Mouse (Mus musculus) cerebellum, adult 11-12 months (tissue): ENCODE data around the gene Usp51.
"Not testable (repeated sequence)": the region's sequence is repeated elsewhere in the genome, so short reads cannot be mapped to it uniquely, and the experiment has no call there.

Source experiments
- DNase-seq: peaks from one replicate; pipeline ENCODE4 v3.0.0; 2022

The Usp51 gene

GRCm38 (mm10) chrX:153006387-153006841 is at the start of gene Usp51:
Gene Usp51, plus strand, starts transcription at chrX:153006469.
- DNase-seq = peak; percentile 65

GRCm38 (mm10) chrX:152969606-152970005 is 36.7 kb upstream of the Usp51 start:
- DNase-seq = no peak

- not testable (repeated sequence) for DNase-seq
These were observed 32.6 kb upstream of the Usp51 start for GRCm38 (mm10) chrX:152973476-152974203.

GRCm38 (mm10) chrX:152974204-152974661 is 32.0 kb upstream of the Usp51 start:
- DNase-seq = peak; percentile 21

GRCm38 (mm10) chrX:152976538-152976937 is 29.7 kb upstream of the Usp51 start:
- DNase-seq = no peak

- no peak for DNase-seq
These were observed 21.3 kb upstream of the Usp51 start for GRCm38 (mm10) chrX:152985009-152985408.

GRCm38 (mm10) chrX:152989852-152990251 is 16.4 kb upstream of the Usp51 start:
- not testable (repeated sequence) for DNase-seq

GRCm38 (mm10) chrX:152996105-152996504 is 10.2 kb upstream of the Usp51 start:
- DNase-seq = not testable (repeated sequence)

- DNase-seq = peak; percentile 70
These were observed 884 bp downstream of the Usp51 start for GRCm38 (mm10) chrX:153007021-153007684.

- DNase-seq = no peak
These were observed 1.4 kb downstream of the Usp51 start for GRCm38 (mm10) chrX:153007685-153008047.

GRCm38 (mm10) chrX:153025255-153025654 is 19.0 kb downstream of the Usp51 start:
- not testable (repeated sequence) for DNase-seq

- DNase-seq = not testable (repeated sequence)
These were observed 19.4 kb downstream of the Usp51 start for GRCm38 (mm10) chrX:153025709-153026108.

- not testable (repeated sequence) for DNase-seq
These were observed 25.3 kb downstream of the Usp51 start for GRCm38 (mm10) chrX:153031547-153031946.

GRCm38 (mm10) chrX:153037087-153037971 is 31.1 kb downstream of the Usp51 start, which contains the start of gene Mageh1:
Gene Mageh1, minus strand, starts transcription at chrX:153037575.
- peak; percentile 89 for DNase-seq

GRCm38 (mm10) chrX:153037972-153038744 is 31.9 kb downstream of the Usp51 start:
- not testable (repeated sequence) for DNase-seq
